Mouse (Mus musculus) ZHBTc4 (cell line): ENCODE data around the gene Crat.
"Not testable (repeated sequence)": the region's sequence is repeated elsewhere in the genome, so short reads cannot be mapped to it uniquely, and the experiment has no call there.

Experiments
- DNase-seq: peaks from one replicate; pipeline ENCODE4 v3.0.0-alpha.2; 2011; ENCODE audit warnings: low read depth, low spot score

Crat gene

GRCm38 (mm10) chr2:30440701-30441517 is 25.3 kb upstream of the Crat start:
- peak; percentile 89 for DNase-seq

GRCm38 (mm10) chr2:30440211-30440700 is 24.6 kb upstream of the Crat start:
- no peak for DNase-seq

DNA sequence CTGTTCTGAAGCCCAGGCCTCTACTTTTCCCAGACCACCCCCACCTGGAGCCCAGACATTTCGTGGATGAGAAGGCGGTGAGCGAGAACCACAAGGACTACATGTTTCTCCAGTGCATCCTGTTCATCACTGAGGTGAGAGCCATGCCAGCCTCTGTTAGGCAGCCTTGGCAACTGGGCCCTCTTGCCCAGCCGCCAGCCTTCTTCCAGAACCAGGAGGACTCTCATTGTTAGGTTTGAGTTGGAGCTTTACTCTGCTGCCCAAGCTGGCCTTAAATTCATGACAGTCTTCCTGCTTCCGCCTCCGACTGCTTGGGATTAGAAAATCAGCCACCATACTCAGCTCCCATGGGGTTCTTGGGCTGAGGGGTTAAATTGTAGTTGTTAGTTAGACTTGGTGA is 24.0 kb upstream of the Crat start:
- DNase-seq, result no peak

DNA sequence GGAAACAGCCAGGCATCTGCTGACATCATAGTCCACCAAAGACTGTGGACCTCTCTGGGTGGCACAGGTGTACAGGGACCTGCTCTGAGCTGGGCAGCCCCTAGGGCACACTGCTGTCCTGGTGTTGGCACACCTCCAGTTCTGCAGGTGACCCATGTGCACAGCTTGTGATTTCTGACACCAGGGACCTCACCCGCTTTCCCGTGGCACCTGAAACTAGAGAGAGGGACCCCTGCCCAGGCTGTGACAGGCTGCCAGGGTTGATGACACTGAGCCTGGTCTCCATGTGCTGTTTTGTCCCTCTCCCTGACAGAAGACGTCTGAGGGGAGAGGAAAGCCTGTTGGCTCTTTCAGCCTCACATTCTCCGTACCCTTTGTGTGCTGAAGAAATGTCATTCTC is 22.2 kb upstream of the Crat start:
- no peak for DNase-seq

DNA sequence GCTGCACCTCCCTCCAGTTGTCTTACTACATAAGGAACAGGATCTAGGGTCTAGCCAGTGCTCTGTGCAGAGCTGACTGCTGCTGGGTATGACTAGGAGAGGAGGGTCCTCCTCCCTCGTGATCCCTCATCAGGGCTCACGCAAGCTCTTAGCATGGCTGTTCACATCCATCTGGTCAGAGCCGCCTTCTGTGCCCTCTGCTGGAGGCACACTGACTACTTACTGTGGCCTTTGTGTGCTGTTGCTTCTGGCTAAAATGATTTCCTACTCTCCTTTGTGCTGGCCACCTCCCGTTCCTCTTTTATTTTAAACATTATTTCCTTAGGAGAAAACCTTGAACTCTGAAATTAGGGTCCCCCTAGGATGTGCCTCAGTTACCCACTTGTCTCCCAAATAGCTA is 21.2 kb upstream of the Crat start:
- DNase-seq, result no peak

DNA sequence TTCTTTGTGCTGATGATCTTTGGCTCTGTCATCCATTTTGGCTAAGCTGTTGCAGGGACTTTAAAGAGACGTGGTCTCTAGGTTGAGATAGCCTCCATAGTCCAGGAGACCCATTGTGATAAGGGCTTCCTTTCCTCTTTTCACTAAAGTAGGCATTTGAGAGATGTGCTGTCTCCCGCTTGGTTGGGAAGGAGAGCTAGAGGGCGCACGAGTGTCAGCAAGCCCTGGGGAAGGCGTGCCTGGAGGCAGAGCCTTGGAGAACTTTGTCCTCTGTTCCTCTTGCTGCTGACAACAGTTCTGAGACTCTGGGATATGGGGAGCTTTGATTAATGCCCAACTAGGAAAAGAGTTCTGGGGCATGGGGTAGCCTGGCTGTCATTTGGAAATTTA is 20.5 kb upstream of the Crat start:
- peak; percentile 63 for DNase-seq

DNA sequence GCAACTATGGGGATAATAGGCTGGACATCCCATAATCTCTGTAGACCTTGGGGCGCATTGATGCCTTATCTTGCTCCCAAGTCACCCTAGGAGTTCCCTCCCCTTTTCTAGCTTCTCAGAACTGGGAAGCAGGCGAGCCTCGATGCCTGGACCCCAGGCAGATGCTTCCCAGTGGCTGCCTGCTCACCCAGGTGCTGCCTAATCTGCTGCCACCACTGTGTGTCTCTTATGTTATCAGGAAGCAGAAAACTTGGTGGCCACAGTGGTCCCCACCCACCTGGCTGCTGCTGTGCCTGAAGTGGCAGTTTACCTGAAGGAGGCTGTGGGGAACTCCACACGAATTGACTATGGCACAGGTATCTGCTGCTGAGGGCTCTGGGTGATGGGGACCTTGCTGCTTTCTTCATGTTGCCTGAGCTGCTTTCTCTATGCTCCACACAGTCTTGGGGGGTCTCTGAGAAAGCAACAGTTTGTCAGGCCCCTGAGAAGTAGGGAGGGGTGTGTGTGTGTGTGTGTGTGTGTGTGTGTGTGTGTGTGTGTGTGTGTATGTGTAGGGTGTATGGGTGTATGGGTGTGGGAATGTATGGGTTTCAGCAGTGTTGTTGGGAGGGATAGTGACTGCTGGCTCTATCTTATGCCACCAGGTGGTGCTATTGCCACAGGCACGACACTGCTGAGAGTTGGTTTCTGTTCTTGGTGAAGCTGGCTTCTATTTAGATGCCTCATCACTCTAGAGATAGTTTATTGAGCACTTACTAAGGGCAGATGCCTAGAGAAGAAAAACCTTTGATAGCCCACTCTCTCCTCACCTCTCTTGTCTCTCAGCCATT is 19.9 kb upstream of the Crat start:
- DNase-seq, result peak; percentile 78

- DNase-seq, result no peak
Measured at GRCm38 (mm10) chr2:30429156-30429555, 13.5 kb upstream of the Crat start.

GRCm38 (mm10) chr2:30421432-30421831 is 5.8 kb upstream of the Crat start:
- DNase-seq, result no peak

GRCm38 (mm10) chr2:30419112-30419511 is 3.5 kb upstream of the Crat start:
- DNase-seq, result no peak

GRCm38 (mm10) chr2:30418259-30418658 is 2.6 kb upstream of the Crat start:
- DNase-seq, result no peak

- DNase-seq, result no peak
Measured at GRCm38 (mm10) chr2:30417595-30418165, 2.1 kb upstream of the Crat start.

- not testable (repeated sequence) for DNase-seq
Measured at GRCm38 (mm10) chr2:30417154-30417553, 1.5 kb upstream of the Crat start.

GRCm38 (mm10) chr2:30416649-30416965 is 994 bp upstream of the Crat start:
- no peak for DNase-seq

DNA sequence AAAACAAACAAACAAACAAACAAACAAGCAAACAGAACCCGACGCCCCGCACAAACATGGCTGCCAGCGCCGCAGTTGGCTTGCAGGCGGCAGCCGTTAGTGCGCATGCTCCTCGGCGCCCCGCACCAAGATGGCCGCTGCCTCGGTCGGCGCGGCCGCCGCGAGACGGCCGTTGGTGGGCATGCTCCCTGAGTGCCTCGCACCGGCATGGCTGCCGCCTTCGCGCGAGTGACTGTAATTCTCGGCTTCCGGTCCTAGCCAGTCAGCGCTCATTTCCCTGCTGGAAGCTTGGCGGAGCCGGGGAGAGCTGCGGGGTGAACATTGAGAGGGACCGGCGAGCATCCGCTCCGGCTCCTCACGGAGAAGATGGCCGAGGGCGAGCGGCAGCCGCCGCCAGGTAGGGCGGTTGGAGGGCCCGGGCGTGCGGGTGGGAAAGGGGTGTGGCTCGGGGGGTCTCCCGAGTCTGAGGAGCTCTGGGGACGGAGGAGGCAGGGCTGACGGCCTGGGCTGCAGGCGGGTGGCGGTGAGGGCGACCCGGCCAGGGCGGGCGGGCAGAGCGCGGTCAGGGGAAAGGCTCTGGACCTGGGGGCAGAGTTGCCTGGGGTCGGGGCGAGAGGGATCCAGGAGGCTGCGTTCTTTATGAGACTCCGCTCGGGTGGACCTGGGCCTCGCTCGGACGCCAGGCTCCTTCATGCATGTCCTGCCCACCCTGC is 479 bp upstream of the Crat start, which contains the start of gene Ptpa:
Gene Ptpa (plus strand): TSS at position 104 of the 713 bp plus-strand sequence.
- DNase-seq, result peak; percentile 96

DNA sequence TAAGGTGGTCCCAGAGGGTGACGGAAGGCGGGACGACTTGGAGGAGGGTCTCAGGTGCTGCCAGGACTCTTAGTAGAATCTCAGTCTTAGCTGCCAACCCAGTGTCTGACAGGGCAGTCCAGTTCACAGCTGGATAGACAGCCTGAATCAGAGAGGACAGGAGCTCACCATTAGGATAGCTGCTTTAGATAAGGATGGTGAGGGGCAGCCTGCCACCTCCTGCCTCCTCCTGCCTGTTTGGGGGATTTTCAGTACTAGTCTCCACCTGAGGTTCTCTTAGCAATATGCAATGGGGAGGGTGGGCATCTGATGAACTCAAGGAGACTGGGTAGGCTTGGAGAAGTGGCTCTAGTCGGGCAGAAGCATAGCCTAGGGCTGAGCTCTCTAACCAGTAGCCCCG is 932 bp downstream of the Crat start:
- DNase-seq, result no peak

DNA sequence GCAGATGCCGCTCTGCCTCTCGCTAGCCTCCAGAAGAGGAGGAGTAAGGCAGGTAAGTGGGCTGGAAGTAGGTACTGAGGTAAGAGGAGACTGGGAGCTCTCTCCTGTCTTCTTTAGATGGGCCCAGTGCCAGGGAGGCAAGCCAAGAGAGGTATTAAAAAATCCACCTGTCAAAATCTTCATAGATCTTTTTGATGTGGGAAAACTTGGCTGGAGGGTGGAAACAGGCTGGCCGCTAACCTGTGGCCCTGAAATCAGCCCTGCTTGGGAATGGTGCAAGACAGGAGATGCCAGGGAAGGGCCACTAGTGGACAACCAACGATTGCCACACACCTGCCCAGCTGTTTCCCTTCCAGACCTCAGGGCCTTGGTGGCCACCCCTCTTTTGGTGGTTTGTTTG is 1.5 kb downstream of the Crat start:
- DNase-seq, result no peak

GRCm38 (mm10) chr2:30413038-30413973 is 2.3 kb downstream of the Crat start:
- DNase-seq, result no peak

GRCm38 (mm10) chr2:30409454-30410176 is 6.0 kb downstream of the Crat start:
- no peak for DNase-seq
